Mouse (Mus musculus): ENCODE results near the gene Akain1.

Gene Akain1

GRCm38 (mm10) chr17:69516344-69516907 lies 77.3 kb downstream of the Akain1 start:
- TF ChIP-seq GATA4 (IDR thresholded peaks at IDR 0.05; ENCODE audit: insufficient replicate concordance, low read length), result no peak

GRCm38 (mm10) chr17:69531472-69531871 lies 92.3 kb downstream of the Akain1 start:
- TF ChIP-seq GATA4 (IDR thresholded peaks at IDR 0.05; ENCODE audit: insufficient replicate concordance, low read length), result no peak

Measured in liver, adult (tissue).